Mouse (Mus musculus) megakaryocyte progenitor cell, adult 5-6 weeks (primary cell): ENCODE results near the gene Dlgap5. TPM values are rescaled to one million over a fixed set of nuclear protein-coding genes. Genes with fewer than 3 reads are reported as not detected.

Experiments used
- ATAC-seq: replicated peaks from 2 replicates; pipeline ENCODE4 v1.8.0; 2016; ENCODE audit warnings: mild to moderate bottlenecking, moderate TSS enrichment, inconsistent platforms; ENCODE audit not compliant: poor library complexity
- total RNA-seq, 2 experiments: library from RNA; stranded (forward) in 1 of 2; stranded (reverse) in 1 of 2; fragments of 157-497, 149-512 nt in 1 of 2; fragments of 200-1000 nt in 1 of 2; gene quantifications; 2 replicates each; pipeline versions ENCODE4 v1.2.3 to v1.2.4; 2015 to 2017

Gene Dlgap5
- total RNA-seq, 2 experiments from 2014 or later: 44.2 to 77.0 TPM

DNA sequence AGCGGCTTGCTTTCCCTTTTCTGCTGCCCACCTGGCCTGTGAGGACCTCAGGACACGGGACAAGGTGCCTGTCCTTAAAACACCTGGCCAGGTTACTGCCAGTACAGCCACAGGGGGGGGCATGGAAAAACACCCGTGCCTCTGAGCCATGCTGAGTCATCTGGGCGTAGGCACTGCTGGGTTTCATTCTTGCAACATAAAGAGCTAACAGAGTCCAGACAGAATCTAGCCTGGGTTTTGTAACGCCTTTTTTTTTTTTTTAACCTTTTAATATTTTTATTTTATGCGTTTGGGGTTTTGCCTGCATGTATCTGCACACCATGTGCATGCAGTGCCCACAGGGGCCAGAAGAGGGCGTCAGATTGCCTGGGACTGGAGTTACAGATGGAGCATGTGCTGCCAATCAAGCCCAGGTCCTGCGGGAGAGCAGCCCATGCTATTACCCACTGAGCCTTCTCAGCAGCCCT is 64.1 kb downstream of the Dlgap5 start:
- peak; percentile 89 for ATAC-seq

DNA sequence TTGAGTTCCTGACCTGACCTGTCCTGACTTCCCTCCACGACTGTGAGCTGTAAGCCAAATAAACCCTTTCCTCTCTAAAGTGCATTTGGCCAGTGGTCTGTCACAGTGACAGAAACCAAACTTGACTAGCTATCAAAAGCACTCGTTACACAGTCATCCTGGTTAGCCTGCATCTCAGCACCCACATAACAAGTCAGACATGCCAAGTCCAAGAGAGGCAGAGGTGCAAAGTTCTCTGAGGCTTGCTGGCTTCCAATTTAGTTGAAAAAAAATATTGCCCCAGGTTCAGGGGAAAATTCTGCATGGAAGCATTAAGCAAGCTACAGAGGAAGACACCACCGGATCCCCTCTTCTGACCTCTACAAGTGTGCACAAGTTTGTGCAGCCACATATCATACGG is 65.0 kb downstream of the Dlgap5 start:
- no peak for ATAC-seq

DNA sequence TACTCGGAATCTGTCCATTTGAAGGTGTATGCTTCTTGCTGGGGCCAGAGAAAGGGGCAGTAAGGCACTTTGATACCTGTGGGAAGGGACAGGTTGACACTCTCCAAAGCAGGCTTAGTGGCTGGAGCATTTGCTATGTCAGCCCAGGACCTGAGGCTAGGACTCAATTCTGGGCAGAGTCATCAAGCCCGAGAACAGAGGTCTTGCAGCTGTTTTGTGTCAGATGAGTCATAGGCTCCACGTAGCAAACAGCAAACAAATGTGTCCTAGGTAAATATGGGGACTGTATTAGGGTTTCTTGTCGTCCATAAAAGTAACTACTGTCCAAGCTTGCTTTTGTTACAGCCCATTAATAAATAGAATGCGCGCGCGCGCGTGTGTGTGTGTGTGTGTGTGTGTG is 65.9 kb downstream of the Dlgap5 start:
- ATAC-seq: no peak

DNA sequence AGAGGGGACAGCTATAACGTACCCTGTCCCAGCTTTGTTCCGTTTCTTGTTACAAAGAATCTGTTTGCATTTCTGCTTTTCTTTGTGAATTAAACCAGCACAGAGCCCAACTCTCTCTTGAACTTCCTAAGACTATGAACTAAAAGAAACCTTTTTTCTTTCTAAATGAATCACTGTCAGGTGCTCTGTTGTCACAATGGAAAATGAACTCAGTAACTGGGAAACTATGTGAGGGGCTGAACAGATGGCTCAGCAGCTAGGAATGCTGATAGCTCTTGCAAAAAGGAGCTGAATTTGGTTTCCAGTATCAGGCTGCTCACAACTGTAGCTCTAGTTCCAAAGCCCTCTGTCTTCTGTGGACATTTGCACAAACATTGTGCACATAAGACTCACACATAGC is 67.2 kb downstream of the Dlgap5 start:
- ATAC-seq: no peak

DNA sequence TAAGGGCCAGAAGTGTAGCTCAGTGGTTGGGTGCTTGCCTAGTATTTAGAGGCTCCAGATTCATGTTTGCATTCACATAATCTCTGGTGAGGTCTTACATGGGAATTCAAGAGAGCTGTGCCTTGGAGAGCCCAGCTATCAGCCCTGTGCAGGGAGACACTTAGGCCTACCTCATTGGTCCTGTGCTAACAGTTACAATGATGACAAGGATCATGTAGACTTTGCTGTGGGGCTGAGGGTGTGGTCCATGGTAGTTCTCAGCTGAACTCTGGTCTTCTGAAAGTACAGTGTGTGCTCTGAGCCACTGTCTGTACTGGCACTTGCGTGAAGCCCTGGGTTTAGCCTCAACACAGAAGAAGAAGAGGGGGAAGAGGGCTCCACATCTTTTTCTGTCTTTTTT is 71.5 kb downstream of the Dlgap5 start:
- ATAC-seq: peak; percentile 76

DNA sequence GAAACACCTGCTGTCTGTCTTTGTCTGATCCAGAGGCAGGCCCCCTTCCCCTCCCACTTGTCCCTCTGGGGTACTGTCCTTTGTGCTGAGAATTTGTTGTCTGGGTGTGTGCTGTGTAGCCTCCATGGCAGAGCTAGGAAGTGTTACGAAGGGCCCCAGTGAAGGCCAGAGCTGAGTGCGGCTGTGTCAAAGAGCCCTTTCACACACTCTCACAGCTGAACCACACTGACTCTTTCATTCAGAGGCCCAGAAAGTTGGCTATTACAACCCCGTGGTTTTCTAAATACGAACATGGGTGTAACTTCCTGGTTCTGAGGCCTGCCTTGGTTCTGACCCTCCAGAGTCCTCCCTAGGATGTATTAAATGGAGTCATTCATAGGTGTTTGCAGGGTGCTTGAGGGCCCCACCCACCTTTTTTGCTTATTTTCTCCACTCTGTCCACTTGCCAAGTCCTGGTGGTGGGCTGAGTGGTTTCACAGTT is 76.4 kb downstream of the Dlgap5 start:
- peak; percentile 34; the same call in 1 of the 2 replicates for ATAC-seq

DNA sequence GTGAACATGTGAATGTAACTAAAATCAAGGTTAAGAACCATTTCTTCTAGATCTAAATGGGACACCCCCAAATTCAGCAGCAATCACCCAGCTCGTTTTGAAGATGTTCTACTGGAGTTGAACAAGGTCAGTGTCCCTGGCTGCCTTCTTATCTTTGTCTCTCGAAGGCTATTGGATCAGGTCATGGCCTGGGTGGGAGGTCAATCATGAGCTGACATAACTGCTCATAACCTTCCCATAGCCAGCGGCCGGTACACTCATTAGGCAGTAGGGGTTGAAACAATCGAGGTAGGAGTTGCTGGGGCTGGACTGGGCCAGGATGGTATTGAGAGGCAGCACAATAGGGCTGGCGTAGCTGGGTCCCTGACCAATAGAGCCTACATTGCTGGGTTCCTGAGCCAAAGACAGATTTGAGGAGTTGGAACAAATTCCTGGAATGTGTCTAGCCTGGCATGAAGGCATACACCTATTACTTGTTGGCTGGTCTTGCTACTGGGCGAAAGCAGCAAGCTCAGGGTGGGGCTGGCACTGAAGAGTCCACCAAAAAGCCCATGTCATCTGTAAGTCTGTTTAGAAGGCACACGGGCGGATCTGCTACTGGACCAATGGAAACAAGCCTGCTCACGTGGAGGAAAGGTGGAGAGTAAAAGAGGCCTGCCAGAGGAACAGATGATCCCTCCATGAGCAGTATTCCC is 77.8 kb downstream of the Dlgap5 start:
- ATAC-seq: no peak

Other genes with a start within 250 kb of the Dlgap5 start
- gene Gch1, start 229.0 kb downstream of the Dlgap5 start, total RNA-seq (2015): 1.9 and 2.6 TPM in 2 replicates
- gene Gch1, start 229.0 kb downstream of the Dlgap5 start, total RNA-seq (2017): 1.7 TPM in 2 replicates
- gene Wdhd1, start 141.6 kb downstream of the Dlgap5 start, total RNA-seq (2015): 48.8 and 58.1 TPM in 2 replicates
- 105 and 152 TPM in 2 replicates for gene Wdhd1, start 141.6 kb downstream of the Dlgap5 start, total RNA-seq (2017)
- 22.5 and 24.1 TPM in 2 replicates for gene Socs4, start 141.5 kb downstream of the Dlgap5 start, total RNA-seq (2015)
- gene Socs4, start 141.5 kb downstream of the Dlgap5 start, total RNA-seq (2017): 16.1 and 34.4 TPM in 2 replicates
- gene Mapk1ip1l, start 120.1 kb downstream of the Dlgap5 start, total RNA-seq (2015): 76.4 and 79.4 TPM in 2 replicates
- 40.0 and 56.4 TPM in 2 replicates for gene Mapk1ip1l, start 120.1 kb downstream of the Dlgap5 start, total RNA-seq (2017)
- 26.1 and 43.8 TPM in 2 replicates for gene Lgals3, start 50.7 kb downstream of the Dlgap5 start, total RNA-seq (2015)
- gene Lgals3, start 50.7 kb downstream of the Dlgap5 start, total RNA-seq (2017): 4.8 and 12.0 TPM in 2 replicates
- 11.0 and 11.4 TPM in 2 replicates for gene Fbxo34, start 32.0 kb upstream of the Dlgap5 start, total RNA-seq (2015)
- 16.1 and 22.6 TPM in 2 replicates for gene Fbxo34, start 32.0 kb upstream of the Dlgap5 start, total RNA-seq (2017)
- 6.1 and 7.5 TPM in 2 replicates for gene Atg14, start 152.2 kb upstream of the Dlgap5 start, total RNA-seq (2015)
- 7.1 and 10.9 TPM in 2 replicates for gene Atg14, start 152.2 kb upstream of the Dlgap5 start, total RNA-seq (2017)
- 36.4 and 47.8 TPM in 2 replicates for gene Ktn1, start 230.0 kb upstream of the Dlgap5 start, total RNA-seq (2015)
- 33.9 and 63.2 TPM in 2 replicates for gene Ktn1, start 230.0 kb upstream of the Dlgap5 start, total RNA-seq (2017)